Mouse (Mus musculus): ENCODE measurements around the gene Lpar3. TPM values are rescaled to one million over a fixed set of nuclear protein-coding genes. Genes with fewer than 3 reads are reported as not detected.

Lpar3 gene
- polyA plus RNA-seq, 1 experiment from 2014 or later: 2.2 TPM

GRCm38 (mm10) chr3:146251771-146252170 lies 31.0 kb downstream of the Lpar3 start:
- H3K27ac ChIP-seq (ENCODE audit: low read length): no peak overlapping the region
- H3K9ac ChIP-seq (replicated peaks; ENCODE audit: low read length): no peak overlapping the region
- no peak overlapping the region for H3K4me2 ChIP-seq (replicated peaks; ENCODE audit: low read depth, low read length)
- no peaks in the 10 kb centered on the region for H3K4me1 ChIP-seq (ENCODE audit: insufficient read depth, low read length)
- no peak overlapping the region for H3K4me3 ChIP-seq (ENCODE audit: low read length)
- ATAC-seq (ENCODE audit: low FRiP score, low TSS enrichment): no peak
- H3K36me3 ChIP-seq (ENCODE audit: insufficient read depth, low read length): no peaks in the 10 kb centered on the region
- no peaks in the 10 kb centered on the region for H3K27me3 ChIP-seq (ENCODE audit: insufficient read depth, low read length)
- WGBS: 70% methylated on average over 6 of the region's 6 CpGs
- no peaks in the 10 kb centered on the region for H3K9me3 ChIP-seq (ENCODE audit: low read length)

- no peaks in the 10 kb centered on the region for H3K27me3 ChIP-seq (ENCODE audit: insufficient read depth, low read length)
- H3K4me3 ChIP-seq (ENCODE audit: low read length): no peak overlapping the region
- ATAC-seq (ENCODE audit: low FRiP score, low TSS enrichment): peak; percentile 60
- no peaks in the 10 kb centered on the region for H3K9me3 ChIP-seq (ENCODE audit: low read length)
- H3K36me3 ChIP-seq (ENCODE audit: insufficient read depth, low read length): no peaks in the 10 kb centered on the region
- no peak overlapping the region for H3K27ac ChIP-seq (ENCODE audit: low read length)
- H3K4me2 ChIP-seq (replicated peaks; ENCODE audit: low read depth, low read length): no peak overlapping the region
- 41% methylated on average over 3 of the region's 3 CpGs for WGBS
- no peak overlapping the region for H3K9ac ChIP-seq (replicated peaks; ENCODE audit: low read length)
- 0 out of 2 replicates have a peak, but pooled peaks cover 4% of the 10 kb centered on the region for H3K4me1 ChIP-seq (ENCODE audit: insufficient read depth, low read length)
These were observed 33.1 kb downstream of the Lpar3 start for GRCm38 (mm10) chr3:146253736-146254320.

- no peak overlapping the region for H3K4me2 ChIP-seq (replicated peaks; ENCODE audit: low read depth, low read length)
- no peak overlapping the region for H3K27ac ChIP-seq (ENCODE audit: low read length)
- no peak for ATAC-seq (ENCODE audit: low FRiP score, low TSS enrichment)
- 0 out of 2 replicates have a peak, but pooled peaks cover 4% of the 10 kb centered on the region for H3K4me1 ChIP-seq (ENCODE audit: insufficient read depth, low read length)
- no peak overlapping the region for H3K9ac ChIP-seq (replicated peaks; ENCODE audit: low read length)
- no peak overlapping the region for H3K4me3 ChIP-seq (ENCODE audit: low read length)
- H3K9me3 ChIP-seq (ENCODE audit: low read length): no peaks in the 10 kb centered on the region
- no peaks in the 10 kb centered on the region for H3K27me3 ChIP-seq (ENCODE audit: insufficient read depth, low read length)
- 92% methylated on average over 5 of the region's 5 CpGs for WGBS
- H3K36me3 ChIP-seq (ENCODE audit: insufficient read depth, low read length): no peaks in the 10 kb centered on the region
These were observed 34.4 kb downstream of the Lpar3 start for GRCm38 (mm10) chr3:146255123-146255522.

- ATAC-seq (ENCODE audit: low FRiP score, low TSS enrichment): no peak
- no peaks in the 10 kb centered on the region for H3K36me3 ChIP-seq (ENCODE audit: insufficient read depth, low read length)
- no peak overlapping the region for H3K4me2 ChIP-seq (replicated peaks; ENCODE audit: low read depth, low read length)
- no peak overlapping the region for H3K27ac ChIP-seq (ENCODE audit: low read length)
- no peaks in the 10 kb centered on the region for H3K9me3 ChIP-seq (ENCODE audit: low read length)
- H3K27me3 ChIP-seq (ENCODE audit: insufficient read depth, low read length): no peaks in the 10 kb centered on the region
- H3K4me1 ChIP-seq (ENCODE audit: insufficient read depth, low read length): 0 out of 2 replicates have a peak, but pooled peaks cover 4% of the 10 kb centered on the region
- no peak overlapping the region for H3K4me3 ChIP-seq (ENCODE audit: low read length)
- H3K9ac ChIP-seq (replicated peaks; ENCODE audit: low read length): no peak overlapping the region
- 38% methylated on average over 10 of the region's 10 CpGs for WGBS
These were observed 36.8 kb downstream of the Lpar3 start for GRCm38 (mm10) chr3:146257483-146258122.

GRCm38 (mm10) chr3:146260203-146260602 lies 39.4 kb downstream of the Lpar3 start:
- no peaks in the 10 kb centered on the region for H3K27me3 ChIP-seq (ENCODE audit: insufficient read depth, low read length)
- no peaks in the 10 kb centered on the region for H3K9me3 ChIP-seq (ENCODE audit: low read length)
- H3K9ac ChIP-seq (replicated peaks; ENCODE audit: low read length): no peak overlapping the region
- H3K4me2 ChIP-seq (replicated peaks; ENCODE audit: low read depth, low read length): no peak overlapping the region
- no peak overlapping the region for H3K27ac ChIP-seq (ENCODE audit: low read length)
- ATAC-seq (ENCODE audit: low FRiP score, low TSS enrichment): no peak
- no peaks in the 10 kb centered on the region for H3K36me3 ChIP-seq (ENCODE audit: insufficient read depth, low read length)
- H3K4me3 ChIP-seq (ENCODE audit: low read length): no peak overlapping the region
- WGBS: 78% methylated on average over 9 of the region's 9 CpGs
- 0 out of 2 replicates have a peak, but pooled peaks cover 4% of the 10 kb centered on the region for H3K4me1 ChIP-seq (ENCODE audit: insufficient read depth, low read length)

GRCm38 (mm10) chr3:146260845-146261244 lies 40.1 kb downstream of the Lpar3 start:
- WGBS: 86% methylated on average over 11 of the region's 11 CpGs
- H3K9ac ChIP-seq (replicated peaks; ENCODE audit: low read length): no peak overlapping the region
- no peaks in the 10 kb centered on the region for H3K27me3 ChIP-seq (ENCODE audit: insufficient read depth, low read length)
- no peak overlapping the region for H3K4me3 ChIP-seq (ENCODE audit: low read length)
- H3K9me3 ChIP-seq (ENCODE audit: low read length): no peaks in the 10 kb centered on the region
- ATAC-seq (ENCODE audit: low FRiP score, low TSS enrichment): no peak
- H3K27ac ChIP-seq (ENCODE audit: low read length): no peak overlapping the region
- H3K4me2 ChIP-seq (replicated peaks; ENCODE audit: low read depth, low read length): no peak overlapping the region
- H3K36me3 ChIP-seq (ENCODE audit: insufficient read depth, low read length): no peaks in the 10 kb centered on the region
- H3K4me1 ChIP-seq (ENCODE audit: insufficient read depth, low read length): 0 out of 2 replicates have a peak, but pooled peaks cover 4% of the 10 kb centered on the region

GRCm38 (mm10) chr3:146262536-146262935 lies 41.8 kb downstream of the Lpar3 start:
- Histone ChIP-seq H3K36me3 (ENCODE audit: insufficient read depth, low read length) (no peaks in the 10 kb centered on the region), H3K4me3 (ENCODE audit: low read length) (no peak overlapping the region), H3K27ac (ENCODE audit: low read length) (no peak overlapping the region), H3K4me1 (ENCODE audit: insufficient read depth, low read length) (0 out of 2 replicates have a peak, but pooled peaks cover 2% of the 10 kb centered on the region), H3K9me3 (ENCODE audit: low read length) (no peaks in the 10 kb centered on the region), H3K9ac (replicated peaks; ENCODE audit: low read length) (no peak overlapping the region), H3K27me3 (ENCODE audit: insufficient read depth, low read length) (no peaks in the 10 kb centered on the region), H3K4me2 (replicated peaks; ENCODE audit: low read depth, low read length) (no peak overlapping the region)
- WGBS: 64% methylated on average over 1 of the region's 1 CpGs
- no peak for ATAC-seq (ENCODE audit: low FRiP score, low TSS enrichment)

GRCm38 (mm10) chr3:146264146-146264545 lies 43.4 kb downstream of the Lpar3 start:
- Histone ChIP-seq H3K36me3 (ENCODE audit: insufficient read depth, low read length) (no peaks in the 10 kb centered on the region), H3K27ac (ENCODE audit: low read length) (no peak overlapping the region), H3K9me3 (ENCODE audit: low read length) (no peaks in the 10 kb centered on the region), H3K4me3 (ENCODE audit: low read length) (no peak overlapping the region), H3K4me1 (ENCODE audit: insufficient read depth, low read length) (no peaks in the 10 kb centered on the region), H3K9ac (replicated peaks; ENCODE audit: low read length) (no peak overlapping the region), H3K4me2 (replicated peaks; ENCODE audit: low read depth, low read length) (no peak overlapping the region), H3K27me3 (ENCODE audit: insufficient read depth, low read length) (no peaks in the 10 kb centered on the region)
- no peak for ATAC-seq (ENCODE audit: low FRiP score, low TSS enrichment)
- 89% methylated on average over 10 of the region's 10 CpGs for WGBS

- H3K27ac ChIP-seq (ENCODE audit: low read length): no peak overlapping the region
These were observed 44.9 kb downstream of the Lpar3 start for GRCm38 (mm10) chr3:146265545-146266130.

More at GRCm38 (mm10) chr3:146265545-146266130, 44.9 kb downstream of the Lpar3 start:
- ATAC-seq (ENCODE audit: low FRiP score, low TSS enrichment): no peak
- Histone ChIP-seq H3K4me1 (ENCODE audit: insufficient read depth, low read length) (no peaks in the 10 kb centered on the region), H3K36me3 (ENCODE audit: insufficient read depth, low read length) (no peaks in the 10 kb centered on the region), H3K4me2 (replicated peaks; ENCODE audit: low read depth, low read length) (no peak overlapping the region), H3K9me3 (ENCODE audit: low read length) (no peaks in the 10 kb centered on the region), H3K27me3 (ENCODE audit: insufficient read depth, low read length) (no peaks in the 10 kb centered on the region), H3K4me3 (ENCODE audit: low read length) (no peak overlapping the region), H3K9ac (replicated peaks; ENCODE audit: low read length) (no peak overlapping the region)
- WGBS: 82% methylated on average over 12 of the region's 12 CpGs
